Mouse (Mus musculus) forebrain, postnatal 0 days (tissue): ENCODE measurements around the gene Ctdnep1. TPM values are rescaled to one million over a fixed set of nuclear protein-coding genes. Genes with fewer than 3 reads are reported as not detected.

Experiments
- ATAC-seq: fragments of 200-750 bp; cut with Nextera tagmentation; 2 replicates; pipeline ENCODE4 v1.8.0; 2017; ENCODE audit warnings: mild to moderate bottlenecking, moderate library complexity
- DNase-seq: peaks from one replicate; pipeline ENCODE4 v3.0.0-alpha.2; 2015
- H3K27ac ChIP-seq: fragments of 300-500 bp; sonication (generic); 2 replicates; pipeline ENCODE4 v1.5.1; 2014; ENCODE audit warnings: low read depth, mild to moderate bottlenecking, antibody characterized with exemption, low read length, moderate library complexity, mixed read lengths
- H3K27me3 ChIP-seq: fragments of 300-500 bp; sonication (generic); 2 replicates; pipeline ENCODE4 v1.6.1; 2014; ENCODE audit warnings: mild to moderate bottlenecking, low read length, mixed read lengths; ENCODE audit not compliant: insufficient read depth
- H3K36me3 ChIP-seq: fragments of 300-500 bp; sonication (generic); 2 replicates; pipeline ENCODE4 v1.6.1; 2014; ENCODE audit warnings: mild to moderate bottlenecking, moderate library complexity; ENCODE audit not compliant: insufficient read depth
- H3K4me1 ChIP-seq: fragments of 300-500 bp; sonication (generic); 2 replicates; pipeline ENCODE4 v1.6.1; 2014; ENCODE audit warnings: antibody characterized with exemption; ENCODE audit not compliant: insufficient read depth
- H3K4me2 ChIP-seq: fragments of 300-500 bp; sonication (generic); 2 replicates; pipeline ENCODE4 v1.6.1; 2014; ENCODE audit warnings: low read depth, mild to moderate bottlenecking, moderate library complexity
- H3K4me3 ChIP-seq: fragments of 300-500 bp; sonication (generic); 2 replicates; pipeline ENCODE4 v1.5.1; 2014; ENCODE audit warnings: low read depth, low read length, mixed read lengths
- H3K9ac ChIP-seq: fragments of 300-500 bp; sonication (generic); 2 replicates; pipeline ENCODE4 v1.6.1; 2014; ENCODE audit warnings: mild to moderate bottlenecking
- H3K9me3 ChIP-seq: fragments of 300-500 bp; sonication (generic); 2 replicates; pipeline ENCODE4 v1.6.1; 2016; ENCODE audit warnings: low read length
- CTCF ChIP-seq: sonication (generic); IDR thresholded peaks from 2 replicates; pipeline ENCODE4 v1.5.1; 2016; ENCODE audit warnings: antibody characterized with exemption, control low read depth, low read depth
- WGBS: fragments of 180-500 bp; shearing (Covaris S2); extraction: QIAGEN DNeasy Blood & Tissue Kit; methylation state at CpG from one replicate; pipeline ENCODE4 v1.1.7; 2014; 5-methylcytosine and 5-hydroxymethylcytosine counted together
- microRNA counts: library from miRNA; unstranded; fragments of <30 nt; microRNA quantifications from one replicate; lab custom pipeline; 2015
- microRNA-seq, 2 experiments: library from miRNA; unstranded; fragments of <30 nt; microRNA quantifications; one replicate each; pipeline ENCODE4; 2016
- polyA plus RNA-seq: library from polyadenylated mRNA; unstranded; fragments of >200 nt; fragmentation: Nextera tagmentation; extraction: Ambion mirVana; gene quantifications from 2 replicates; pipeline ENCODE4 v1.2.1, GENCODE M21; 2015
- total RNA-seq: library from RNA; depleted of rRNA; stranded (reverse); fragments of >200 nt; gene quantifications from 2 replicates; pipeline ENCODE4 v1.2.3, GENCODE M21; 2014; rRNA removed

The Ctdnep1 gene
- total and polyA plus RNA-seq, 2 experiments from 2014 or later, result 23.2 to 41.4 TPM

GRCm38 (mm10) chr11:70029130-70029801 is 48.3 kb downstream of the Ctdnep1 start:
- peak overlapping the region; percentile 94 for H3K27ac ChIP-seq
- H3K9me3 ChIP-seq, result no peaks in the 10 kb centered on the region
- no peak for TF ChIP-seq CTCF
- peak; percentile 92 for ATAC-seq
- H3K4me1 ChIP-seq, result peaks cover 34% of the 10 kb centered on the region
- H3K27me3 ChIP-seq, result no peaks in the 10 kb centered on the region
- peak overlapping the region; percentile 48 for H3K9ac ChIP-seq
- H3K4me2 ChIP-seq, result peak overlapping the region; percentile 58
- H3K4me3 ChIP-seq, result peak overlapping the region; percentile 33
- WGBS, result 1% methylated on average over 20 of the region's 20 CpGs
- peaks cover 27% of the 10 kb centered on the region for H3K36me3 ChIP-seq
- DNase-seq, result peak; percentile 97

GRCm38 (mm10) chr11:70029829-70030550 is 49.0 kb downstream of the Ctdnep1 start:
- Histone ChIP-seq H3K4me1 (peaks cover 32% of the 10 kb centered on the region), H3K4me2 (peak overlapping the region; percentile 58), H3K9ac (peak overlapping the region; percentile 48), H3K9me3 (no peaks in the 10 kb centered on the region), H3K36me3 (peaks cover 32% of the 10 kb centered on the region), H3K27ac (peak overlapping the region; percentile 94), H3K27me3 (no peaks in the 10 kb centered on the region), H3K4me3 (peak overlapping the region; percentile 33)
- ATAC-seq (peak; percentile 59), DNase-seq (no peak)
- TF ChIP-seq CTCF, result no peak
- WGBS, result 14% methylated on average over 11 of the region's 11 CpGs

- Histone ChIP-seq H3K9ac (peak overlapping the region; percentile 48; the same call in 1 of the 2 replicates), H3K27ac (peak overlapping the region; percentile 94), H3K4me3 (no peak overlapping the region), H3K4me1 (peaks cover 32% of the 10 kb centered on the region), H3K9me3 (no peaks in the 10 kb centered on the region), H3K4me2 (peak overlapping the region; percentile 58), H3K27me3 (no peaks in the 10 kb centered on the region), H3K36me3 (peaks cover 36% of the 10 kb centered on the region)
- DNase-seq, result no peak
- no peak for ATAC-seq
- 89% methylated on average over 28 of the region's 28 CpGs for WGBS
- TF ChIP-seq CTCF, result no peak
Measured at GRCm38 (mm10) chr11:70030651-70031320, 49.8 kb downstream of the Ctdnep1 start.

GRCm38 (mm10) chr11:70031321-70031670 is 50.3 kb downstream of the Ctdnep1 start:
- Histone ChIP-seq H3K4me3 (no peak overlapping the region), H3K9ac (no peak overlapping the region), H3K27ac (no peak overlapping the region), H3K9me3 (no peaks in the 10 kb centered on the region), H3K4me1 (peaks cover 29% of the 10 kb centered on the region), H3K4me2 (no peak overlapping the region), H3K27me3 (no peaks in the 10 kb centered on the region), H3K36me3 (peaks cover 36% of the 10 kb centered on the region)
- 91% methylated on average over 11 of the region's 11 CpGs for WGBS
- no peak for ATAC-seq
- TF ChIP-seq CTCF, result no peak
- DNase-seq, result no peak

GRCm38 (mm10) chr11:70038174-70038573 is 57.2 kb downstream of the Ctdnep1 start:
- H3K4me1 ChIP-seq, result no peaks in the 10 kb centered on the region
- H3K27ac ChIP-seq, result no peak overlapping the region
- H3K36me3 ChIP-seq, result peaks cover 67% of the 10 kb centered on the region
- H3K4me3 ChIP-seq, result no peak overlapping the region
- H3K9ac ChIP-seq, result no peak overlapping the region
- H3K9me3 ChIP-seq, result no peaks in the 10 kb centered on the region
- TF ChIP-seq CTCF, result no peak
- ATAC-seq (no peak), DNase-seq (no peak)
- WGBS, result 83% methylated on average over 7 of the region's 7 CpGs
- H3K27me3 ChIP-seq, result no peaks in the 10 kb centered on the region
- no peak overlapping the region for H3K4me2 ChIP-seq

GRCm38 (mm10) chr11:70039631-70040030 is 58.7 kb downstream of the Ctdnep1 start:
- H3K9me3 ChIP-seq, result no peaks in the 10 kb centered on the region
- 92% methylated on average over 10 of the region's 10 CpGs for WGBS
- H3K9ac ChIP-seq, result no peak overlapping the region
- no peak overlapping the region for H3K4me3 ChIP-seq
- TF ChIP-seq CTCF, result no peak
- no peak overlapping the region for H3K4me2 ChIP-seq
- ATAC-seq (no peak), DNase-seq (no peak)
- H3K4me1 ChIP-seq, result no peaks in the 10 kb centered on the region
- no peak overlapping the region for H3K27ac ChIP-seq
- H3K27me3 ChIP-seq, result no peaks in the 10 kb centered on the region
- H3K36me3 ChIP-seq, result peaks cover 75% of the 10 kb centered on the region

GRCm38 (mm10) chr11:70040184-70040583 is 59.2 kb downstream of the Ctdnep1 start:
- TF ChIP-seq CTCF, result no peak
- ATAC-seq (no peak), DNase-seq (no peak)
- WGBS, result 91% methylated on average over 7 of the region's 7 CpGs
- Histone ChIP-seq H3K4me2 (no peak overlapping the region), H3K9ac (no peak overlapping the region), H3K4me1 (no peaks in the 10 kb centered on the region), H3K4me3 (no peak overlapping the region), H3K9me3 (no peaks in the 10 kb centered on the region), H3K27ac (no peak overlapping the region), H3K27me3 (no peaks in the 10 kb centered on the region), H3K36me3 (peaks cover 76% of the 10 kb centered on the region)

MicroRNAs within 50 kb of the gene (microRNA counts, 519-probe panel; counts per million panel counts)
- microRNA mmu-miR-324-3p (lab: Ali Mortazavi, UCI) (not detected), microRNA mmu-miR-324-5p (lab: Ali Mortazavi, UCI) (4,164 counts per million, percentile 50 among the panel's probes with 10 or more counts)

Small RNA genes lying within 50 kb of the gene (microRNA-seq; reads per million reads assigned to microRNA genes)
- gene Gm44349 (0 to 0.39 reads per million in 2 experiments), gene Mir324 (3,417 to 4,303 reads per million in 2 experiments)

Other genes with a start within 250 kb of the Ctdnep1 start
Only the 30 nearest of the 36 such genes appear.
- 0.33 and 3.8 TPM in 2 replicates for gene Chrnb1, start 185.2 kb upstream of the Ctdnep1 start, total RNA-seq
- gene Chrnb1, start 185.2 kb upstream of the Ctdnep1 start, polyA plus RNA-seq, result 0.69 and 1.2 TPM in 2 replicates
- 10.1 and 15.9 TPM in 2 replicates for gene Fgf11, start 179.3 kb upstream of the Ctdnep1 start, total RNA-seq
- gene Fgf11, start 179.3 kb upstream of the Ctdnep1 start, polyA plus RNA-seq, result 1.6 and 3.1 TPM in 2 replicates
- gene Tmem102, start 175.5 kb upstream of the Ctdnep1 start, total RNA-seq, result 0.23 and 0.76 TPM in 2 replicates
- 0.74 and 1.2 TPM in 2 replicates for gene Tmem102, start 175.5 kb upstream of the Ctdnep1 start, polyA plus RNA-seq
- not detected in 2 replicates for gene Gm39566, start 165.9 kb upstream of the Ctdnep1 start, total RNA-seq
- not detected in 2 replicates for gene Gm39566, start 165.9 kb upstream of the Ctdnep1 start, polyA plus RNA-seq
- gene Spem2, start 162.7 kb upstream of the Ctdnep1 start, total RNA-seq, result not detected in 2 replicates
- not detected in 2 replicates for gene Spem2, start 162.7 kb upstream of the Ctdnep1 start, polyA plus RNA-seq
- gene Spem1, start 159.0 kb upstream of the Ctdnep1 start, total RNA-seq, result 0.38 and 0.62 TPM in 2 replicates
- gene Spem1, start 159.0 kb upstream of the Ctdnep1 start, polyA plus RNA-seq, result 0.23 and 0.50 TPM in 2 replicates
- 82.2 and 104 TPM in 2 replicates for gene Nlgn2, start 143.4 kb upstream of the Ctdnep1 start, total RNA-seq
- 13.0 and 18.2 TPM in 2 replicates for gene Nlgn2, start 143.4 kb upstream of the Ctdnep1 start, polyA plus RNA-seq
- 117 and 189 TPM in 2 replicates for gene Tmem256, start 142.6 kb upstream of the Ctdnep1 start, total RNA-seq
- 350 and 422 TPM in 2 replicates for gene Tmem256, start 142.6 kb upstream of the Ctdnep1 start, polyA plus RNA-seq
- gene Plscr3, start 134.8 kb upstream of the Ctdnep1 start, total RNA-seq, result 26.6 and 30.6 TPM in 2 replicates
- gene Plscr3, start 134.8 kb upstream of the Ctdnep1 start, polyA plus RNA-seq, result 36.2 and 38.2 TPM in 2 replicates
- gene Tnk1, start 122.4 kb upstream of the Ctdnep1 start, total RNA-seq, result not detected in 2 replicates
- gene Tnk1, start 122.4 kb upstream of the Ctdnep1 start, polyA plus RNA-seq, result 0.10 and 0.23 TPM in 2 replicates
- gene Tmem95, start 103.1 kb upstream of the Ctdnep1 start, total RNA-seq, result not detected in 2 replicates
- not detected in 2 replicates for gene Tmem95, start 103.1 kb upstream of the Ctdnep1 start, polyA plus RNA-seq
- gene Kctd11, start 99.8 kb upstream of the Ctdnep1 start, total RNA-seq, result 1.0 and 1.3 TPM in 2 replicates
- 0.58 and 0.88 TPM in 2 replicates for gene Kctd11, start 99.8 kb upstream of the Ctdnep1 start, polyA plus RNA-seq
- gene Acap1, start 85.6 kb upstream of the Ctdnep1 start, total RNA-seq, result 0.90 TPM in 1 of 2 replicates, not detected in the other
- gene Acap1, start 85.6 kb upstream of the Ctdnep1 start, polyA plus RNA-seq, result 0.26 and 0.48 TPM in 2 replicates
- gene 2810408A11Rik, start 80.2 kb upstream of the Ctdnep1 start, total RNA-seq, result 9.2 and 10.5 TPM in 2 replicates
- 10.6 and 11.4 TPM in 2 replicates for gene 2810408A11Rik, start 80.2 kb upstream of the Ctdnep1 start, polyA plus RNA-seq
- 97.4 and 155 TPM in 2 replicates for gene Neurl4, start 80.1 kb upstream of the Ctdnep1 start, total RNA-seq
- gene Neurl4, start 80.1 kb upstream of the Ctdnep1 start, polyA plus RNA-seq, result 15.6 and 18.2 TPM in 2 replicates
- 44.4 and 48.0 TPM in 2 replicates for gene Gps2, start 67.3 kb upstream of the Ctdnep1 start, total RNA-seq
- gene Gps2, start 67.3 kb upstream of the Ctdnep1 start, polyA plus RNA-seq, result 64.9 and 67.1 TPM in 2 replicates
- gene Eif5a, start 59.2 kb upstream of the Ctdnep1 start, total RNA-seq, result 489 and 520 TPM in 2 replicates
- gene Eif5a, start 59.2 kb upstream of the Ctdnep1 start, polyA plus RNA-seq, result 1,306 and 1,372 TPM in 2 replicates
- 7.8 and 22.8 TPM in 2 replicates for gene Ybx2, start 45.4 kb upstream of the Ctdnep1 start, total RNA-seq
- 1.5 and 2.5 TPM in 2 replicates for gene Ybx2, start 45.4 kb upstream of the Ctdnep1 start, polyA plus RNA-seq
- gene Slc2a4, start 33.0 kb upstream of the Ctdnep1 start, total RNA-seq, result 4.1 and 7.8 TPM in 2 replicates
- gene Slc2a4, start 33.0 kb upstream of the Ctdnep1 start, polyA plus RNA-seq, result 3.5 and 3.9 TPM in 2 replicates
- gene Cldn7, start 16.4 kb upstream of the Ctdnep1 start, total RNA-seq, result not detected in 2 replicates
- 0.34 and 0.42 TPM in 2 replicates for gene Cldn7, start 16.4 kb upstream of the Ctdnep1 start, polyA plus RNA-seq
- gene Elp5, start 1.4 kb downstream of the Ctdnep1 start, total RNA-seq, result 115 and 124 TPM in 2 replicates
- 187 and 198 TPM in 2 replicates for gene Elp5, start 1.4 kb downstream of the Ctdnep1 start, polyA plus RNA-seq
- gene Gabarap, start 10.0 kb downstream of the Ctdnep1 start, total RNA-seq, result 246 and 261 TPM in 2 replicates
- gene Gabarap, start 10.0 kb downstream of the Ctdnep1 start, polyA plus RNA-seq, result 574 and 668 TPM in 2 replicates
- gene Phf23, start 14.6 kb downstream of the Ctdnep1 start, total RNA-seq, result 47.6 and 52.7 TPM in 2 replicates
- 48.0 and 49.7 TPM in 2 replicates for gene Phf23, start 14.6 kb downstream of the Ctdnep1 start, polyA plus RNA-seq
- gene Dvl2, start 19.4 kb downstream of the Ctdnep1 start, total RNA-seq, result 31.9 and 43.9 TPM in 2 replicates
- gene Dvl2, start 19.4 kb downstream of the Ctdnep1 start, polyA plus RNA-seq, result 12.7 and 15.7 TPM in 2 replicates
- gene Acadvl, start 34.3 kb downstream of the Ctdnep1 start, total RNA-seq, result 45.1 and 47.7 TPM in 2 replicates
- gene Acadvl, start 34.3 kb downstream of the Ctdnep1 start, polyA plus RNA-seq, result 47.9 and 51.5 TPM in 2 replicates
- gene Dlg4, start 35.8 kb downstream of the Ctdnep1 start, total RNA-seq, result 214 and 230 TPM in 2 replicates
- gene Dlg4, start 35.8 kb downstream of the Ctdnep1 start, polyA plus RNA-seq, result 12.1 and 14.3 TPM in 2 replicates
- 3.0 and 5.4 TPM in 2 replicates for gene Asgr1, start 72.9 kb downstream of the Ctdnep1 start, total RNA-seq
- gene Asgr1, start 72.9 kb downstream of the Ctdnep1 start, polyA plus RNA-seq, result 4.3 and 4.5 TPM in 2 replicates
- gene Asgr2, start 111.5 kb downstream of the Ctdnep1 start, total RNA-seq, result not detected in 2 replicates
- not detected in 2 replicates for gene Asgr2, start 111.5 kb downstream of the Ctdnep1 start, polyA plus RNA-seq
- 1.0 and 1.1 TPM in 2 replicates for gene Mgl2, start 149.2 kb downstream of the Ctdnep1 start, total RNA-seq
- gene Mgl2, start 149.2 kb downstream of the Ctdnep1 start, polyA plus RNA-seq, result 1.5 and 1.9 TPM in 2 replicates
- 0.67 and 1.3 TPM in 2 replicates for gene Clec10a, start 175.0 kb downstream of the Ctdnep1 start, total RNA-seq
- gene Clec10a, start 175.0 kb downstream of the Ctdnep1 start, polyA plus RNA-seq, result 1.6 TPM in 2 replicates